Mouse (Mus musculus): Measurements from ENCODE around the gene Olfr702. TPM values are rescaled to one million over a fixed set of nuclear protein-coding genes. Genes with fewer than 3 reads are reported as not detected.

Olfr702 gene
- total RNA-seq (2021), result not detected
- long read RNA-seq, result 0 reads

GRCm38 (mm10) chr7:106833793-106834192, at the start of gene Olfr702:
TSS of gene Olfr702 (minus strand) at chr7:106833893.
- no peak for DNase-seq (ENCODE audit: low spot score in 2 of 2)

GRCm38 (mm10) chr7:106876791-106877190, 43.1 kb upstream of the Olfr702 start, which contains the start of gene Olfr705:
TSS of gene Olfr705 (minus strand) at chr7:106876891.
- DNase-seq (ENCODE audit: low spot score in 2 of 2), result no peak

DNA sequence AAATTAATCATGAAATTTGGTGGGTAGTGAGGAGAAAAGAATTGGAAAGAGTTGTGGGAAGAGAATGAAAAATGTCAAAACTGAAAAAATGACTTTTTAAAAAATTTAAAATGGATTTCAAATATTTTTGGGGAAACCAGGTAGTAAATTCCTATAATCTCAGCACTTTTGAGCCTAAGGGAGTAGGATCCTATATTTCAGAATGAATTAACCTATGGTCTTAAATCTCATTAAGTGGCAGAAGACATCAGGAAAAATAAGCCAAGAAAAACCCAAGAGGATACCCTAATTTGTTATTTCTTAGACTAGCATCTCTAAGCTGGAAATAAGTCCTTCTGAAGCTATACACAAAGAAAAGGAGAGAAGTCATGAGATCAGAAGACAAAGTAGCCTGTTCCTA, 29.2 kb upstream of the Olfr702 start, which contains the start of gene Olfr704:
Gene Olfr704 (plus strand): TSS at position 301 of the 400 bp plus-strand sequence.
- DNase-seq (ENCODE audit: low spot score in 2 of 2), result no peak

- DNase-seq (ENCODE audit: low spot score in 2 of 2), result no peak
Measured at GRCm38 (mm10) chr7:106843060-106843459, 9.4 kb upstream of the Olfr702 start, which contains the start of gene Olfr703. TSS of gene Olfr703 (plus strand) at chr7:106843360.

DNA sequence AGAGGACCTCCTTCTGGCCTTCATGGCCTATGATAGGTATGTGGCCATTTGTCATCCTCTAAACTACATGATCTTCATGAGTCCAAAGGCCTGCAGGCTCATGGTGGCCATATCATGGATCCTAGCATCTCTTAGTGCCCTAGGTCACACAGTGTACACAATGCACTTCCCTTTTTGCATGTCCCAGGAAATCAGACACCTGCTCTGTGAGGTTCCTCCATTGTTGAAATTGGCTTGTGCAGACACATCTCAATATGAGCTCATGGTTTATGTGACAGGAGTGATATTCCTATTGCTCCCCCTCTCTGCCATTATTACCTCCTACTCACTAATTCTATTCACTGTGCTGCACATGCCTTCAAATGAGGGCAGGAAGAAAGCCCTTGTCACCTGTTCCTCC, 15.3 kb downstream of the Olfr702 start:
- DNase-seq (ENCODE audit: low spot score in 2 of 2), result no peak

- no peak for DNase-seq (ENCODE audit: low spot score in 2 of 2)
Measured at GRCm38 (mm10) chr7:106815775-106816174, 17.9 kb downstream of the Olfr702 start.

GRCm38 (mm10) chr7:106813829-106814228, 19.9 kb downstream of the Olfr702 start, which contains the start of gene Olfr701:
TSS of gene Olfr701 (plus strand) at chr7:106814129.
- DNase-seq (ENCODE audit: low spot score in 2 of 2), result no peak

DNA sequence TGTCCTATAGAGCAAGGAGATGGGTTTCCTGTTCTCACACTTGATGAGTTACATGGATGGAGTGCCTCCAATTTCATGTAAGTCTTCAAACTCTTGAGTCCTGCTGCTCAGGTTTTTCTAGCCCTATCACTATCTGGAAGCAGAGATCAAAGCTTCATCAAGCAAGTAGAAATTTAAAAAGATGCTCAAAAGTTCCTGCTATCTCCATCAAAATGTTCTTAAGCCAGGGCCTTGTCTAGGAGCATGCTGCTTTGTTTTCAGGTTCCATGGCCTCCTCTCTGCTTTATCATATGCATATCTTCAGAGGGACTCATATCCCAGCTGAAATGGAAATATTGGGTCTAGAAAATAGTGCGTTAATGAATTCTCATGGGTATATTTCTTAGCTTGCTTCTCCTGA, 25.0 kb downstream of the Olfr702 start, which contains the start of gene Olfr700:
Gene Olfr700 (minus strand): TSS at position 101 of the 400 bp plus-strand sequence.
- DNase-seq (ENCODE audit: low spot score in 2 of 2), result no peak

DNA sequence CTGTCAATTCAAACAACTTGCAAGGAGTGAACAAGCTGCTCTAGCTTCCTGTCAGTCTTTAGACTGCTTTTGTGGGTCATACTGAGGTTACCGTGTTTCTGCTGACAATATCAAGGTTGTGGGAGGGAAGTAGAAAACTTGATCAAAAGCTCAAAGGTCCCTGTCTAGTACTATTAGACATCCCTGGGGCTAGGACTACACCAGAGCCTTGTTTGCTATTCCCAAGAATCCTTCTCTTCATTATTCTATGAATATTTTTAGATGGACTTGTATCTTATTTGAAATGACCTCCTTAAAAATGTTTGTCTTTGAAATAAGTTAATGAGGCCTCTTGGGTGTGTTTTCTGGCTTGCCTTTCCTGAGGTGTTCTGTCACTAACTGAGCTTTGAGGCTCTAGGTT, 40.6 kb downstream of the Olfr702 start, which contains the start of gene Olfr699:
Gene Olfr699 (minus strand): TSS at position 101 of the 400 bp plus-strand sequence.
- DNase-seq (ENCODE audit: low spot score in 2 of 2), result no peak

GRCm38 (mm10) chr7:106788330-106788729, 45.4 kb downstream of the Olfr702 start:
- DNase-seq (ENCODE audit: low spot score in 2 of 2), result no peak

Other genes starting within 250 kb of the Olfr702 start
- not detected for gene Olfr693, start 153.3 kb downstream of the Olfr702 start, total RNA-seq (2021)
- not detected for gene Olfr694, start 142.1 kb downstream of the Olfr702 start, total RNA-seq (2021)
- gene Olfr695, start 117.5 kb downstream of the Olfr702 start, total RNA-seq (2021), result not detected
- not detected for gene Olfr697, start 91.5 kb downstream of the Olfr702 start, total RNA-seq (2021)
- not detected for gene Olfr698, start 78.5 kb downstream of the Olfr702 start, total RNA-seq (2021)
- not detected for gene Olfr699, start 40.7 kb downstream of the Olfr702 start, total RNA-seq (2021)
- gene Olfr700, start 25.1 kb downstream of the Olfr702 start, total RNA-seq (2021), result not detected
- gene Olfr701, start 19.8 kb downstream of the Olfr702 start, total RNA-seq (2021), result not detected
- gene Olfr703, start 9.5 kb upstream of the Olfr702 start, total RNA-seq (2021), result not detected
- not detected for gene Olfr704, start 29.3 kb upstream of the Olfr702 start, total RNA-seq (2021)
- gene Olfr705, start 43.0 kb upstream of the Olfr702 start, total RNA-seq (2021), result not detected
- gene Olfr706, start 54.3 kb upstream of the Olfr702 start, total RNA-seq (2021), result not detected
- not detected for gene Olfr707, start 67.3 kb upstream of the Olfr702 start, total RNA-seq (2021)
- not detected for gene Olfr1532-ps1, start 74.1 kb upstream of the Olfr702 start, total RNA-seq (2021)
- gene Olfr709-ps1, start 98.3 kb upstream of the Olfr702 start, total RNA-seq (2021), result not detected
- not detected for gene Olfr710, start 114.4 kb upstream of the Olfr702 start, total RNA-seq (2021)
- gene Olfr6, start 130.0 kb upstream of the Olfr702 start, total RNA-seq (2021), result not detected
- not detected for gene Olfr711, start 141.6 kb upstream of the Olfr702 start, total RNA-seq (2021)
- gene Olfr2, start 172.2 kb upstream of the Olfr702 start, total RNA-seq (2021), result not detected
- gene Olfr713, start 197.3 kb upstream of the Olfr702 start, total RNA-seq (2021), result not detected
- gene Olfr714, start 237.1 kb upstream of the Olfr702 start, total RNA-seq (2021), result not detected

Measured in layer of hippocampus, adult 18-20 months (tissue).